Mouse (Mus musculus) cerebellum, adult 2 months (tissue): ENCODE data around the gene Pm20d1.

Source experiments
- CTCF ChIP-seq: fragments of 200-500 bp; IDR thresholded peaks from 2 replicates; pipeline ENCODE4 v1.5.1; 2011; ENCODE audit warnings: low read depth, mild to moderate bottlenecking, control low read depth, low read length, moderate library complexity, borderline replicate concordance; ENCODE audit not compliant: insufficient read depth
- POLR2A ChIP-seq: fragments of 200-500 bp; IDR thresholded peaks from 2 replicates; pipeline ENCODE4 v1.6.1; 2011; ENCODE audit warnings: low read length, control low read depth, borderline replicate concordance; ENCODE audit not compliant: insufficient read depth

GRCm38 (mm10) chr1:131804166-131804565 lies 7.0 kb downstream of the Pm20d1 start:
- TF ChIP-seq CTCF (no peak), POLR2A (no peak)
